Comparison of ENCODE assay signal across 14 mouse cellular contexts in the genomic region with DNA sequence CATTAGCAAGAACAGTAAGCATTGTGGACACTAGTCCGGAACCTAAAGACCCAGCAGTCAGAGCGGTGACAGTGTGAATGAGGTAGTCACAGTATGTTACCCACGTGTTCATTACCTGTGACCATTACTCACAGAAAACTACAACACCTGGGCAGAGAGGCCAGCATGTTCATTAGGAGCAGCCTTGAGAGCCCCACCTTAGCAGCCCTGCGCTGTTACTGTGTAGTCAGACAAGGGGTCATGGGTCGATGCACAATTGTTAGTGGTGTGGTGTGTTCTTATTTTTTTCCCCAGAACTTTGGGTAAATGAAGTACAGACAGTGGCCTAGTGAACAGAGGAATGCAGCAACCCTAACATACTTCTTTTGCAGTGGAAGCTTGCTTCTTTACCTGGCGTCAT. TPM values are rescaled to one million over a fixed set of nuclear protein-coding genes. Genes with fewer than 3 reads are reported as not detected.
DNase-seq lines count a peak whose midpoint lies in the region; ATAC-seq and TF ChIP-seq lines count a peak whose summit lies in the region.
"Had no signal": no experiment of that assay in that cellular context is flagged by ENCODE, and none has a peak within 500 bp of the region (broad histone marks: within the 10 kb centered on the region; RNA-seq: fewer than 3 reads in every experiment).

No protein-coding gene starts in this region.

- DNase-seq in heart, adult 11 months, result peak; percentile 79
- DNase-seq in heart, adult 2 months, result no peak
- DNase-seq in kidney, postnatal 0 days (ENCODE audit: low spot score), result no peak
- DNase-seq in kidney, adult 18-20 months, result no peak
- DNase-seq in lung, postnatal 25 days (ENCODE audit: low spot score), result no peak

- TF ChIP-seq CTCF in heart, adult 2 months (IDR thresholded peaks at IDR 0.05), result no peak
- TF ChIP-seq CTCF in kidney, postnatal 0 days (IDR thresholded peaks at IDR 0.05; ENCODE audit: low read depth), result no peak

- H3K79me2 ChIP-seq in heart, adult 2 months (replicated peaks; ENCODE audit: control insufficient read depth, insufficient read depth, low read length), result no peaks in the 10 kb centered on the region

- H3K27me3 ChIP-seq in heart, adult 2 months (ENCODE audit: control insufficient read depth, insufficient read depth, low read length), result no peaks in the 10 kb centered on the region
- H3K27me3 ChIP-seq in kidney, postnatal 0 days (ENCODE audit: insufficient read depth, low read length), result no peaks in the 10 kb centered on the region
- H3K27me3 ChIP-seq in embryonic facial prominence, embryonic 12.5 days, result no peaks in the 10 kb centered on the region
- no peaks in the 10 kb centered on the region for H3K27me3 ChIP-seq in neural tube, embryonic 13.5 days
- H3K27me3 ChIP-seq: CH12.LX; heart, embryonic 15.5 days; liver, embryonic 13.5 days; Patski had no signal

- 94% methylated on average over 6 of the region's 6 CpGs for WGBS in heart, adult 2 months
- WGBS in kidney, postnatal 0 days, result 85% methylated on average over 6 of the region's 6 CpGs
- WGBS in embryonic facial prominence, embryonic 12.5 days, result 90% methylated on average over 6 of the region's 6 CpGs
- WGBS in neural tube, embryonic 13.5 days, result 89% methylated on average over 6 of the region's 6 CpGs

- peaks cover 11% of the 10 kb centered on the region for H3K36me3 ChIP-seq in heart, adult 2 months (ENCODE audit: control insufficient read depth, insufficient read depth, low read length)
- H3K36me3 ChIP-seq in kidney, postnatal 0 days (ENCODE audit: insufficient read depth, low read length), result peaks cover 8% of the 10 kb centered on the region; the same call in 1 of the 2 replicates
- H3K36me3 ChIP-seq in embryonic facial prominence, embryonic 12.5 days, result peaks cover 39% of the 10 kb centered on the region
- peaks cover 22% of the 10 kb centered on the region for H3K36me3 ChIP-seq in neural tube, embryonic 13.5 days

- no peak overlapping the region for H3K4me3 ChIP-seq in heart, adult 2 months
- H3K4me3 ChIP-seq in kidney, postnatal 0 days (replicated peaks; ENCODE audit: low read depth, low read length), result no peak overlapping the region
- no peak overlapping the region for H3K4me3 ChIP-seq in embryonic facial prominence, embryonic 12.5 days
- no peak overlapping the region for H3K4me3 ChIP-seq in neural tube, embryonic 13.5 days
- H3K4me3 ChIP-seq: erythroblast, embryonic 14.5 days; heart, embryonic 15.5 days; liver, embryonic 13.5 days had no signal

- no peaks in the 10 kb centered on the region for H3K9me3 ChIP-seq in kidney, postnatal 0 days (replicated peaks; ENCODE audit: low read length)
- H3K9me3 ChIP-seq in embryonic facial prominence, embryonic 12.5 days, result no peaks in the 10 kb centered on the region
- no peaks in the 10 kb centered on the region for H3K9me3 ChIP-seq in neural tube, embryonic 13.5 days
- H3K9me3 ChIP-seq: G1E; heart, embryonic 15.5 days; liver, embryonic 13.5 days had no signal

- H3K27ac ChIP-seq in heart, adult 2 months, result no peak overlapping the region
- no peak overlapping the region for H3K27ac ChIP-seq in kidney, postnatal 0 days
- no peak overlapping the region for H3K27ac ChIP-seq in embryonic facial prominence, embryonic 12.5 days
- no peak overlapping the region for H3K27ac ChIP-seq in neural tube, embryonic 13.5 days (replicated peaks)
- H3K27ac ChIP-seq: heart, embryonic 15.5 days; liver, embryonic 13.5 days had no signal

- peaks cover 21% of the 10 kb centered on the region for H3K4me1 ChIP-seq in heart, adult 2 months (ENCODE audit: control insufficient read depth, insufficient read depth, low read length)
- H3K4me1 ChIP-seq in kidney, postnatal 0 days (replicated peaks; ENCODE audit: insufficient read depth, low read length), result no peaks in the 10 kb centered on the region
- peaks cover 5% of the 10 kb centered on the region; the same call in 1 of the 2 replicates for H3K4me1 ChIP-seq in embryonic facial prominence, embryonic 12.5 days
- peaks cover 5% of the 10 kb centered on the region for H3K4me1 ChIP-seq in neural tube, embryonic 13.5 days (replicated peaks)

- no peak for TF ChIP-seq EP300 in heart, adult 2 months (IDR thresholded peaks at IDR 0.05; ENCODE audit: insufficient read depth, low read depth, low read length)

- intact Hi-C loops in heart, adult 2 months (cut with DNase I), result loop anchor here (5.0 to 10.0 kb wide), 2 partner anchors 145 to 567 kb away; no protein-coding TSS in a partner anchor

- ATAC-seq in kidney, postnatal 0 days (replicated peaks; ENCODE audit: low FRiP score, low read depth), result peak; percentile 53; the same call in 1 of the 2 replicates
- peak; percentile 35; the same call in 1 of the 2 replicates for ATAC-seq in embryonic facial prominence, embryonic 12.5 days (ENCODE audit: insufficient number of reproducible peaks, insufficient read depth, low FRiP score, low TSS enrichment)
- ATAC-seq in neural tube, embryonic 13.5 days (ENCODE audit: low read depth), result peak; percentile 20; the same call in 1 of the 2 replicates
- ATAC-seq: Patski had no signal

- no peak for TF ChIP-seq POLR2A in heart, adult 2 months (IDR thresholded peaks at IDR 0.05; ENCODE audit: insufficient read depth, low read depth, low read length)

- H3K4me2 ChIP-seq in kidney, postnatal 0 days (ENCODE audit: low read length), result no peak overlapping the region
- H3K4me2 ChIP-seq in embryonic facial prominence, embryonic 12.5 days (replicated peaks), result no peak overlapping the region
- no peak overlapping the region for H3K4me2 ChIP-seq in neural tube, embryonic 13.5 days
- H3K4me2 ChIP-seq: heart, embryonic 15.5 days; liver, embryonic 13.5 days had no signal

- H3K9ac ChIP-seq in heart, adult 2 months (ENCODE audit: low read depth, low read length), result no peak overlapping the region
- H3K9ac ChIP-seq in kidney, postnatal 0 days (ENCODE audit: low read depth, low read length), result no peak overlapping the region
- no peak overlapping the region for H3K9ac ChIP-seq in embryonic facial prominence, embryonic 12.5 days
- no peak overlapping the region for H3K9ac ChIP-seq in neural tube, embryonic 13.5 days
- H3K9ac ChIP-seq: heart, embryonic 15.5 days; liver, embryonic 13.5 days had no signal

RNA-seq across cellular contexts. Expression of a gene that starts 2.9 kb away (rescaled TPM):
- total RNA-seq in heart, adult 2 months (2021), result 1 to 10 TPM in 1 of 2 experiments, under 1 TPM in 1; 0.98 to 1.5 TPM
- 0.76 TPM in 2 replicates for polyA plus RNA-seq in heart, adult 2 months (2012; rRNA removed)
- 1.1 and 1.4 TPM in 2 replicates for polyA plus RNA-seq in kidney, postnatal 0 days (2015; fragmentation: Nextera tagmentation; extraction: Ambion mirVana)
- polyA plus RNA-seq in embryonic facial prominence, embryonic 12.5 days (2016; fragmentation: Nextera tagmentation; extraction: Ambion mirVana), result 1.1 and 1.2 TPM in 2 replicates
- polyA plus RNA-seq in neural tube, embryonic 13.5 days (2015; fragmentation: Nextera tagmentation; extraction: Ambion mirVana), result 1.1 and 1.2 TPM in 2 replicates
- total RNA-seq: CH12.LX had no signal

RNA-seq across cellular contexts. Expression of a gene that starts 4.1 kb away (rescaled TPM):
- total RNA-seq in heart, adult 2 months (2021), result under 1 TPM in 1 of 2 experiments, not detected in 1; 0.30 TPM
- 0.10 TPM in 1 of 2 replicates, not detected in the other for polyA plus RNA-seq in heart, adult 2 months (2012; rRNA removed)
- 0.08 and 0.17 TPM in 2 replicates for polyA plus RNA-seq in kidney, postnatal 0 days (2015; fragmentation: Nextera tagmentation; extraction: Ambion mirVana)
- polyA plus RNA-seq in embryonic facial prominence, embryonic 12.5 days (2016; fragmentation: Nextera tagmentation; extraction: Ambion mirVana), result 0.23 and 0.38 TPM in 2 replicates
- polyA plus RNA-seq in neural tube, embryonic 13.5 days (2015; fragmentation: Nextera tagmentation; extraction: Ambion mirVana), result 0.11 and 0.18 TPM in 2 replicates
- total RNA-seq: heart, postnatal 36 days had no signal
- polyA plus RNA-seq: erythroblast, embryonic 14.5 days; liver, embryonic 13.5 days had no signal

RNA-seq across cellular contexts. Expression of a gene that starts 43.1 kb away (rescaled TPM):
- total RNA-seq in heart, adult 2 months (2021), result 10 to 100 TPM; 80.7 to 85.1 TPM
- 23.5 and 40.2 TPM in 2 replicates for polyA plus RNA-seq in heart, adult 2 months (2012; rRNA removed)
- 174 and 177 TPM in 2 replicates for polyA plus RNA-seq in kidney, postnatal 0 days (2015; fragmentation: Nextera tagmentation; extraction: Ambion mirVana)
- polyA plus RNA-seq in embryonic facial prominence, embryonic 12.5 days (2016; fragmentation: Nextera tagmentation; extraction: Ambion mirVana), result 211 and 228 TPM in 2 replicates
- polyA plus RNA-seq in neural tube, embryonic 13.5 days (2015; fragmentation: Nextera tagmentation; extraction: Ambion mirVana), result 190 and 205 TPM in 2 replicates
